Mouse (Mus musculus) C2C12 (cell line): ENCODE data around the gene Brap. TPM values are rescaled to one million over a fixed set of nuclear protein-coding genes. Genes with fewer than 3 reads are reported as not detected.
"Not testable (repeated sequence)": the region's sequence is repeated elsewhere in the genome, so short reads cannot be mapped to it uniquely, and the experiment has no call there.

Experiments used
- H3K27me3 ChIP-seq: one replicate; pipeline ENCODE4 v1.6.1; 2011; ENCODE audit not compliant: control insufficient read depth, insufficient read depth, insufficient read length
- H3K36me3 ChIP-seq: one replicate; pipeline ENCODE4 v1.6.1; 2011; ENCODE audit not compliant: control insufficient read depth, insufficient read depth
- H3K4me3 ChIP-seq: one replicate; pipeline ENCODE4 v1.5.1; 2011; ENCODE audit warnings: mild to moderate bottlenecking, control low read depth; ENCODE audit not compliant: poor library complexity, insufficient read depth, severe bottlenecking
- H3K79me2 ChIP-seq: one replicate; pipeline ENCODE4 v1.6.1; 2011; ENCODE audit not compliant: control insufficient read depth, insufficient read depth
- H3K79me3 ChIP-seq: one replicate; pipeline ENCODE4 v1.6.1; 2011; ENCODE audit warnings: low read depth, control low read depth
- H3ac ChIP-seq: one replicate; pipeline ENCODE3; 2011; ENCODE audit warnings: low read depth; ENCODE audit not compliant: control insufficient read depth, insufficient read length
- CEBPB ChIP-seq: IDR thresholded peaks from one replicate; pipeline ENCODE4 v1.6.1; 2011; ENCODE audit warnings: low read depth, mild to moderate bottlenecking, control low read depth, moderate library complexity
- CTCF ChIP-seq: IDR thresholded peaks from one replicate; pipeline ENCODE4 v1.5.1; 2011; ENCODE audit not compliant: control insufficient read depth, insufficient read depth, insufficient read length
- FOSL1 ChIP-seq: IDR thresholded peaks from one replicate; pipeline ENCODE4 v1.8.0; 2011; ENCODE audit warnings: mild to moderate bottlenecking, low read length; ENCODE audit not compliant: poor library complexity, insufficient read depth, severe bottlenecking
- MAX ChIP-seq: IDR thresholded peaks from one replicate; pipeline ENCODE4 v1.6.1; 2011; ENCODE audit warnings: mild to moderate bottlenecking, control low read depth
- MYOD1 ChIP-seq: IDR thresholded peaks from one replicate; pipeline ENCODE4 v1.6.1; 2011; ENCODE audit warnings: low read depth; ENCODE audit not compliant: control insufficient read depth, insufficient read length
- MYOG ChIP-seq: IDR thresholded peaks from one replicate; pipeline ENCODE4 v1.6.1; 2011; ENCODE audit not compliant: control insufficient read depth, insufficient read length; ENCODE audit errors: extremely low read depth
- USF1 ChIP-seq: IDR thresholded peaks from one replicate; pipeline ENCODE4 v1.6.1; 2011; ENCODE audit warnings: low read depth, mild to moderate bottlenecking, control low read depth, moderate library complexity
- long read RNA-seq, 2 experiments: library from polyadenylated mRNA; unstranded; transcript quantifications; one replicate each; pipeline ENCODE4 v2.0.0; 2019 to 2020
- polyA plus RNA-seq: library from polyadenylated mRNA; unstranded; fragments of >200 nt; fragmentation: generic; extraction: Trizol; gene quantifications from one replicate; pipeline ENCODE4 v1.2.1, GENCODE M21; 2012; ENCODE audit warnings: missing spikeins

The Brap gene
- 31.7 TPM for polyA plus RNA-seq
- long read RNA-seq, experiment 1, full-length matches to known transcripts, result 22 of 43 reads
- long read RNA-seq, experiment 1, partial matches to known transcripts, result 16 of 43 reads
- long read RNA-seq, experiment 1, other reads (novel, unspliced or antisense), result 5 of 43 reads
- long read RNA-seq, experiment 2, full-length matches to known transcripts, result 409 of 477 reads
- long read RNA-seq, experiment 2, partial matches to known transcripts, result 16 of 477 reads
- long read RNA-seq, experiment 2, other reads (novel, unspliced or antisense), result 52 of 477 reads

DNA sequence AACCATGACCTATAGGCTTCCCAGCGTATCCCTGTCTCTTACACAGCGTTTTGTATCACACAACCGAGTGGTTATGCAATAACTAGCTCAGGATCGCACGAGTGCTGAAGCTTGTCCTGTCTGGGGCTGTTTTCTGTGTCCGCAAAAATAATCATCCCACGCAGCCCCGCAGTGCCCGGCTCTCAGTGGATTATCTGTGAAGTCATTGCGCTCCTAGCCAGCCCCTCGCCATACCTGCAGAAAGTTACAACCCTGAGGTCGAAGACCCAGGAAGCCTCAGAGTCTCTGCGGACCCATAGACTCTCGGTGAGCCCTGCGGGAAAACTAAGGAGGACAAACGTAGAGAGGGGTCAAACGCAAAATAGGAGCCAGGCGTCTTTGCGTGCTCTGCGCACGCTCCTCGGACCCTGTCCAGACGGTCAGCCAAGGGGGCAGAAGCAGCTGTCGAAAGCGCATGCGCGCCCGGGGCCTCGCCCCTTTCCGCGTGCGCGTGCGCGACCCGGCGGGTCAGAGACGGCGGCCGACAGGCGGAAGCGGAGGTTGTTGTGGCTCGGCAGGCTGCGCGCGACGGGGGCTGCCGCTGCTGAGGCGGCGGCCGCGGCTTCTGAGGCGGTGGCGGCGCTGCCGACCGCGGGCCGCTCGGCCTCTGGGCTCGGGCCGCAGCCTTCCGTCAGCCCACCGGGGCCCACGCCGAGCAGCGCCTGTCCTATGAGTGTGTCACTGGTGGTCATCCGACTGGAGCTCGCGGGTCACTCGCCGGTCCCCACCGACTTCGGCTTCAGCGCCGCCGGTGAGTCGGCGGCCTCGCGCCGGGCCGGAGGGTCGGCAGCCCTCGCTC lies at the start of gene Brap, which contains the start of gene Acad10:
Brap (plus strand) TSS at position 505 of the 838 bp plus-strand sequence.
Acad10 (minus strand) TSS at position 456 of the 838 bp plus-strand sequence.
- peak within 1 kb of the TSS; percentile 98 for H3ac ChIP-seq
- peaks cover 16% of the 10 kb centered on the region for H3K79me3 ChIP-seq
- no peaks in the 10 kb centered on the region for H3K27me3 ChIP-seq
- H3K4me3 ChIP-seq, result peak within 1 kb of the TSS; percentile 87
- H3K36me3 ChIP-seq, result peaks cover 21% of the 10 kb centered on the region
- peaks cover 37% of the 10 kb centered on the region for H3K79me2 ChIP-seq
- TF ChIP-seq MAX, result peak; percentile 32
- TF ChIP-seq USF1, result no peak
- TF ChIP-seq CEBPB, result peak; percentile 78
- TF ChIP-seq FOSL1, result no peak

- no peaks in the 10 kb centered on the region for H3K79me3 ChIP-seq
- no peak for TF ChIP-seq USF1
- no peak for TF ChIP-seq MYOG
- no peak for TF ChIP-seq FOSL1
- TF ChIP-seq MAX, result no peak
- H3K36me3 ChIP-seq, result no peaks in the 10 kb centered on the region
- H3K4me3 ChIP-seq, result no peak overlapping the region
- no peak overlapping the region for H3ac ChIP-seq
- no peaks in the 10 kb centered on the region for H3K27me3 ChIP-seq
- H3K79me2 ChIP-seq, result no peaks in the 10 kb centered on the region
Observed at GRCm38 (mm10) chr5:121612036-121612435, 48.3 kb upstream of the Brap start.

- H3K79me3 ChIP-seq, result not testable (repeated sequence)
Observed at GRCm38 (mm10) chr5:121614921-121615320, 45.4 kb upstream of the Brap start.

DNA sequence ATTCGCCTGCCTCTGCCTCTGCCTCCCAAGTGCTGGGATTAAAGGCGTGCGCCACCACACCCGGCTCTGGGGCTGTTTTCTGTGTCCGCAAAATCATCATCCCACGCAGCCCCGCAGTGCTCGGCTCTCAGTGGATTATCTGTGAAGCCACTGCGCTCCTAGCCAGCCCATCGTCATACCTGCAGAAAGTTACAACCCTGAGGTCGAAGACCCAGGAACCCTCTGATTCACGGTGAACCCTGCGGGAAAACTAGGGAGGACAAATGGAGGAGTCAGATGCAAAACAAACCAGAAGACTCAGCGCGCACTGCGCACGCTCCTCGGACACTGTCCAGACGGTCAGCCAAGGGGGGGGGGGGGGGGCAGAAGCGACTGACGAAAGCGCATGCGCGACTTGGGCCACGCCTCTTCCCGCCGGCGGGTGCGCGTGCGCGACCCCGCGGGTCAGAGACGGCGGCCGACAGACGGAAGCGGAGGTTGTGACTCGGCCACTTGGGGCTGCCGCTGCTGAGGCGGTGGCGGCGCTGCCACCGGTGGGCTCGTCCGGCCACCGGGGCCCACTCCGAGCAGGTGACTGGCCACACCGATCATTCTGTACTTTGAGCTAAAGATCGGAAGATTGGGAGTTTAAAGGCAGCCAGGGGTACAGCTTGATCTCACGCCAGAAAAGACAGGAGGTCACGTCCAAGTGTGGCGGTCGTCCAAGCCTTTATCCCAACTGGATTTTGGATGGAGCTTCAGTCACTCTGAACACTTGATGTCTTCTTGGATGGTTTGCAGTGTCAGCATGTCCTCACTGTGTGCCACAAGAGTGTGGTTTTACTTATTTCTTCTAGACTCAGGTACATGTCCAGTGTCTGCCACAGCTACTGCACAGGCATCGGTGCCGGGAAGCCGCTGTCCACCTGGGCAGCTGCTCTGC lies 41.5 kb upstream of the Brap start, which contains the start of gene Acad12:
Acad12 (minus strand) TSS at position 347 of the 922 bp plus-strand sequence.
- peaks cover 4% of the 10 kb centered on the region for H3K36me3 ChIP-seq
- H3K4me3 ChIP-seq, result peak within 1 kb of the TSS; percentile 60
- H3K79me3 ChIP-seq, result peaks cover 8% of the 10 kb centered on the region
- H3K79me2 ChIP-seq, result peaks cover 17% of the 10 kb centered on the region
- TF ChIP-seq CTCF (no peak), MAX (peak; percentile 7)
- H3K27me3 ChIP-seq, result no peaks in the 10 kb centered on the region
- peak within 1 kb of the TSS; percentile 87 for H3ac ChIP-seq

More at GRCm38 (mm10) chr5:121614921-121615320, 45.4 kb upstream of the Brap start:
- not testable (repeated sequence) for H3ac ChIP-seq, H3K27me3 ChIP-seq, H3K36me3 ChIP-seq, H3K4me3 ChIP-seq
- H3K79me2 ChIP-seq, result peaks cover 10% of the 10 kb centered on the region

GRCm38 (mm10) chr5:121621102-121621501 lies 39.3 kb upstream of the Brap start:
- no peak overlapping the region for H3K4me3 ChIP-seq
- H3K27me3 ChIP-seq, result no peaks in the 10 kb centered on the region
- peaks cover 17% of the 10 kb centered on the region for H3K79me2 ChIP-seq
- no peak overlapping the region for H3ac ChIP-seq
- H3K79me3 ChIP-seq, result peaks cover 8% of the 10 kb centered on the region
- TF ChIP-seq FOSL1, result no peak
- TF ChIP-seq CEBPB, result no peak
- TF ChIP-seq MYOG, result no peak
- no peak for TF ChIP-seq CTCF
- no peak for TF ChIP-seq MAX
- TF ChIP-seq USF1, result no peak
- no peak for TF ChIP-seq MYOD1
- peaks cover 4% of the 10 kb centered on the region for H3K36me3 ChIP-seq
